Mouse (Mus musculus): ENCODE measurements at regions not wholly inside any gene's neighbourhood (a gene's known extent, or its start where the extent isn't known, plus 50 kb on each side); places are given as distances from the start of the nearest gene placed in this dataset.

GRCm38 (mm10) chr12:12882931-12883553 is 58.7 kb downstream of the Mycn start:
- DNase-seq (ENCODE audit: low spot score) (no peak), ATAC-seq (no peak)
- 90% methylated on average over 5 of the region's 5 CpGs for WGBS
- H3K4me2 ChIP-seq (ENCODE audit: low read depth, low read length): no peak overlapping the region
- H3K9ac ChIP-seq (replicated peaks; ENCODE audit: low read length): no peak overlapping the region
- TF ChIP-seq CTCF (IDR thresholded peaks at IDR 0.05; ENCODE audit: low read depth): no peak
- H3K4me1 ChIP-seq (ENCODE audit: insufficient read depth, low read length): no peaks in the 10 kb centered on the region; the same call in 1 of the 2 replicates
- H3K27me3 ChIP-seq (ENCODE audit: insufficient read depth, low read length): no peaks in the 10 kb centered on the region
- no peak overlapping the region for H3K27ac ChIP-seq
- H3K36me3 ChIP-seq (ENCODE audit: insufficient read depth, low read length): no peaks in the 10 kb centered on the region
- no peak overlapping the region for H3K4me3 ChIP-seq (ENCODE audit: low read length)
- no peaks in the 10 kb centered on the region for H3K9me3 ChIP-seq (ENCODE audit: low read length)

GRCm38 (mm10) chr12:12878031-12878430 is 63.7 kb downstream of the Mycn start:
- TF ChIP-seq CTCF (IDR thresholded peaks at IDR 0.05; ENCODE audit: low read depth): no peak
- no peaks in the 10 kb centered on the region for H3K9me3 ChIP-seq (ENCODE audit: low read length)
- H3K4me2 ChIP-seq (ENCODE audit: low read depth, low read length): no peak overlapping the region
- no peaks in the 10 kb centered on the region for H3K36me3 ChIP-seq (ENCODE audit: insufficient read depth, low read length)
- peak overlapping the region; percentile 33; the same call in 1 of the 2 replicates for H3K27ac ChIP-seq
- no peak for ATAC-seq
- H3K4me3 ChIP-seq (ENCODE audit: low read length): no peak overlapping the region
- no peak overlapping the region for H3K9ac ChIP-seq (replicated peaks; ENCODE audit: low read length)
- H3K4me1 ChIP-seq (ENCODE audit: insufficient read depth, low read length): peaks cover 6% of the 10 kb centered on the region; the same call in 1 of the 2 replicates
- 94% methylated on average over 2 of the region's 2 CpGs for WGBS
- no peaks in the 10 kb centered on the region for H3K27me3 ChIP-seq (ENCODE audit: insufficient read depth, low read length)
- DNase-seq (ENCODE audit: low spot score): no peak

- H3K36me3 ChIP-seq (ENCODE audit: insufficient read depth, low read length): no peaks in the 10 kb centered on the region
- H3K27ac ChIP-seq: peak overlapping the region; percentile 33
- no peak for TF ChIP-seq CTCF (IDR thresholded peaks at IDR 0.05; ENCODE audit: low read depth)
- ATAC-seq (peak; percentile 89), DNase-seq (ENCODE audit: low spot score) (peak; percentile 87)
- H3K9ac ChIP-seq (replicated peaks; ENCODE audit: low read length): no peak overlapping the region
- H3K4me1 ChIP-seq (ENCODE audit: insufficient read depth, low read length): peaks cover 8% of the 10 kb centered on the region; the same call in 1 of the 2 replicates
- no peak overlapping the region for H3K4me3 ChIP-seq (ENCODE audit: low read length)
- 21% methylated on average over 5 of the region's 5 CpGs for WGBS
- H3K4me2 ChIP-seq (ENCODE audit: low read depth, low read length): no peak overlapping the region
- H3K9me3 ChIP-seq (ENCODE audit: low read length): no peaks in the 10 kb centered on the region
- H3K27me3 ChIP-seq (ENCODE audit: insufficient read depth, low read length): no peaks in the 10 kb centered on the region
These were observed 64.2 kb downstream of the Mycn start for GRCm38 (mm10) chr12:12877539-12877938.

DNA sequence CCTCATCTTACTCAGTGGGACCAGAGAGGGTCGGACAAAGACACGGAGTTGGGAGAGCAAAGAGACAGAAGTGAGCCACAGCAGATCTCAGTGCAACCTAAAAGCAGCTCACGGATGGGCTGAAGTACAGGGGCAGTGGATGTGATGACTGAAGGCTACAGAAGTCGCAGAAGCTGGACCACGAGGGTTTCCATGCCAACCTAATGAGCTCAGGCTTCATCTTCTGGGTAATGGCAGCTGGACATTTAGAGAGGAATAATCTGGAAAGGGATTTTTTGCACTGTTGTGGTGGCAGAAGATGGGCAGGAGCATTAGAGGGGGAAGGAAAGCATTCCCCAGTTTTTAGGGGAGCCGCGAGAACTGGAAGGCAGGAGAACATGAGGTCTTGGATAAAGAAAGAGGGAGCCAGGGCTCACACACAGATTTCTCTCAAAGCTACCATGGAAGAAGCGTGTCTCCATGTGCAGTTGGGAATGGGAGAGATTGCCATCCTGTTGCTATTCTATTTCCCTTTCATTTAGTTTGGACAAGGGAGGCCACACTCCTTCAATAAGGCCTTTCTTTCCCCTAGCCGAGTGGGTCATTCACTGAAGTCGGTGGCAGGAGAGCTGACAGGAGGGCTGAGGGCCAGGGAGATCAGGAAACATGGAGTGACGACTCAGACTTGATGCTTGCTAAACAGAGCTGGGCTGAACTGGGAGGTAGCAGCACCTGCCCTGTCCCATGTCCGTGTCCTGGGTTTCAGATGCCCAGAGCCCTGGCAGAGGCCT is 65.6 kb downstream of the Mycn start:
- Histone ChIP-seq H3K36me3 (ENCODE audit: insufficient read depth, low read length) (no peaks in the 10 kb centered on the region), H3K4me1 (ENCODE audit: insufficient read depth, low read length) (peaks cover 8% of the 10 kb centered on the region; the same call in 1 of the 2 replicates), H3K27ac (peak overlapping the region; percentile 41; the same call in 1 of the 2 replicates), H3K27me3 (ENCODE audit: insufficient read depth, low read length) (no peaks in the 10 kb centered on the region), H3K4me3 (ENCODE audit: low read length) (no peak overlapping the region), H3K9ac (replicated peaks; ENCODE audit: low read length) (no peak overlapping the region), H3K9me3 (ENCODE audit: low read length) (no peaks in the 10 kb centered on the region), H3K4me2 (ENCODE audit: low read depth, low read length) (no peak overlapping the region)
- WGBS: 48% methylated on average over 12 of the region's 12 CpGs
- ATAC-seq (peak; percentile 37; the same call in 1 of the 2 replicates), DNase-seq (ENCODE audit: low spot score) (peak; percentile 48)
- TF ChIP-seq CTCF (IDR thresholded peaks at IDR 0.05; ENCODE audit: low read depth): no peak

DNA sequence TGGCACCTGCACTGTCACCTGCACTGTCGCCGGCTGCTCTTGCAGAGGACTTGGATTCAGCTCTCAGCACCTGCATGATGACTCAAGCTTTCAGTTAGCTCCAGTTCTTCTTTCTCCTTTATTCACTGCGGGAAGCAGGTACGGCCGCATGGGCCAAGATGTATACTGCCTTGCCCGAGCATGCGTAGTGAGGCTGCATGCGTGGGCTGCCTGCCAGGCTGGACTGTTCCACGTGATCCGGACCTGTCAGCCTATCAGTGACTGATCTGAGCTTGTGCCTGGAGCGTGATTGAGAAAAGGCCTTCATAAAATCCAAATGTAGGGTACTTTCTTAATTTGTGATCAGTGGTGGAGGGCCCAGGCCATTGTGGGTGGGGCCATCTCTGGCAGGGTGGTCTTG is 68.2 kb downstream of the Mycn start:
- Histone ChIP-seq H3K4me3 (ENCODE audit: low read length) (no peak overlapping the region), H3K27ac (no peak overlapping the region), H3K4me1 (ENCODE audit: insufficient read depth, low read length) (peaks cover 8% of the 10 kb centered on the region; the same call in 1 of the 2 replicates), H3K4me2 (ENCODE audit: low read depth, low read length) (no peak overlapping the region), H3K9me3 (ENCODE audit: low read length) (no peaks in the 10 kb centered on the region), H3K9ac (replicated peaks; ENCODE audit: low read length) (no peak overlapping the region), H3K27me3 (ENCODE audit: insufficient read depth, low read length) (no peaks in the 10 kb centered on the region), H3K36me3 (ENCODE audit: insufficient read depth, low read length) (no peaks in the 10 kb centered on the region)
- 60% methylated on average over 11 of the region's 11 CpGs for WGBS
- TF ChIP-seq CTCF (IDR thresholded peaks at IDR 0.05; ENCODE audit: low read depth): no peak
- ATAC-seq (no peak), DNase-seq (ENCODE audit: low spot score) (no peak)

- no peak overlapping the region for H3K4me3 ChIP-seq (ENCODE audit: low read length)
- no peak for TF ChIP-seq CTCF (IDR thresholded peaks at IDR 0.05; ENCODE audit: low read depth)
These were observed 68.7 kb downstream of the Mycn start for GRCm38 (mm10) chr12:12872974-12873373.

More at GRCm38 (mm10) chr12:12872974-12873373, 68.7 kb downstream of the Mycn start:
- Histone ChIP-seq H3K27me3 (ENCODE audit: insufficient read depth, low read length) (no peaks in the 10 kb centered on the region), H3K4me1 (ENCODE audit: insufficient read depth, low read length) (peaks cover 8% of the 10 kb centered on the region; the same call in 1 of the 2 replicates), H3K36me3 (ENCODE audit: insufficient read depth, low read length) (no peaks in the 10 kb centered on the region), H3K4me2 (ENCODE audit: low read depth, low read length) (no peak overlapping the region), H3K9me3 (ENCODE audit: low read length) (no peaks in the 10 kb centered on the region), H3K27ac (no peak overlapping the region), H3K9ac (replicated peaks; ENCODE audit: low read length) (no peak overlapping the region)
- ATAC-seq: no peak
- DNase-seq (ENCODE audit: low spot score): no peak
- 49% methylated on average over 4 of the region's 4 CpGs for WGBS

All from hindbrain, postnatal 0 days (tissue).